Mouse (Mus musculus): Measurements from ENCODE around the gene Sox12. TPM values are rescaled to one million over a fixed set of nuclear protein-coding genes. Genes with fewer than 3 reads are reported as not detected.

Gene Sox12
- polyA plus RNA-seq, 1 experiment: 17.0 TPM

DNA sequence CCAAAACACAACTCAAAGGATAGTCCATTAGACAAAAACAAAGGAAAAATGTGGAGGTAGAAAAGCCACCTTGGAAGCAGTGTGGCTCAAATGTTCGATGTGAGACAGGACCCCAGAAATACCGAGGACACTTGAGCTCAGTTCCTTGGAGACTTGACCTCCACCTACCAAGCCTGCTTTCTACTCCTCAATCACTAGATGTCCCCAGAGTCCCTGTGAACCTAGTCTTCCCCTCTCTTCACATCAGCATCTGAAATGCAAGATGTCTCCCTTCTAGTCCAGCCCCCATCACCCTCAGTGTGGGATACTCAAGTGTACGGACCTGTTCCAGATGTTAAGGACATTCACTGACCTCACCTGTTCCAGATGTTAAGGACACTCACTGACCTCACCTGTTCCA lies 5.1 kb downstream of the Sox12 start:
- TF ChIP-seq CTCF (IDR thresholded peaks at IDR 0.05; ENCODE audit: extremely low read depth, insufficient read depth, low read length) (peak; percentile 90), POLR2A (IDR thresholded peaks at IDR 0.05; ENCODE audit: extremely low read depth, insufficient read depth, low read length) (no peak)
- no peak overlapping the region for H3K4me3 ChIP-seq (ENCODE audit: insufficient read depth, low read length)
- no peak overlapping the region for H3K27ac ChIP-seq (ENCODE audit: insufficient read depth, low read length)
- H3K4me1 ChIP-seq (ENCODE audit: control insufficient read depth, insufficient read depth, low read length): 0 out of 2 replicates have a peak, but pooled peaks cover 1% of the 10 kb centered on the region

DNA sequence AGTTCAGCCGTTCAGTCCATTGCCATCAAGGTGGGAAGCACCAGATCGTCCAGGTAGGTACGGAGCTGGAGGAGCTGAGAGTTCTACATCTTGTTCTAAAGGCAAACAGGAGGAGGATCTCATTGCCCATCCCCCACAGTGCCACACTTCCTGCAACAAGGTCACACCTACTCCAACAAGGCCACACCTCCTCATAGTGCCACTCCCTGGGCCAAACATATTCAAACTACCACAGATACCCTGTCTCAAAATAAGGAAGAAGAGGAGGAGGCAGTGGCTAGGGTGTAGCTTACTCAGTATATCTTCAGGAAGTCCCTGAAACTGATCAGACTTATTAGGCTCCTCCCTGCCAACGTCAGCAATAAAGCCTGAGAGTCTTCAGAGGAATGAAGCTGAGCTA lies 13.7 kb downstream of the Sox12 start:
- TF ChIP-seq CTCF (IDR thresholded peaks at IDR 0.05; ENCODE audit: extremely low read depth, insufficient read depth, low read length) (no peak), POLR2A (IDR thresholded peaks at IDR 0.05; ENCODE audit: extremely low read depth, insufficient read depth, low read length) (no peak)
- no peak overlapping the region for H3K27ac ChIP-seq (ENCODE audit: insufficient read depth, low read length)
- no peaks in the 10 kb centered on the region for H3K4me1 ChIP-seq (ENCODE audit: control insufficient read depth, insufficient read depth, low read length)
- H3K4me3 ChIP-seq (ENCODE audit: insufficient read depth, low read length): no peak overlapping the region

DNA sequence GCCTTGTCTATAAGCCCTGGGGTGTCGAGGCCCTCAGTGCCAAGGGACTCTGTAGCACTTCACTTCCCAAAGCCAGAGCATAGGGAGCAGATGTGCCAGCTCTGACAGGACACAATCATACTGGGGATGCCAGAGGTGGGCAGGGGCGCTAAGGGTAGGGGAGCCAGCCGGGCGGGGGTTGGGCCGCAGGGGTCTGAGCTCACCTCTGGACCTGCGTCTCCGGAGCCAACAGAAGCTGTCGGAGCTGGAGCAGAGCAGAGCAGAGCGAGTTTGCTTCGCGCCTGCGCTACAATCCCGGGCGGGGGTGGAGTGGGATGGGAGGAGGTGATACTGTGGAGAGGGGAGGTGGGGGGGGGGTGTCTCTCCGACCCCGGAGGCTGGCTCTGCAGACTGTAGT lies 21.5 kb downstream of the Sox12 start, which contains the start of gene Nrsn2:
Gene Nrsn2 (minus strand): TSS at position 294 of the 397 bp plus-strand sequence.
- no peaks in the 10 kb centered on the region for H3K4me1 ChIP-seq (ENCODE audit: control insufficient read depth, insufficient read depth, low read length)
- H3K27ac ChIP-seq (ENCODE audit: insufficient read depth, low read length): no peak within 1 kb of the TSS
- TF ChIP-seq POLR2A (IDR thresholded peaks at IDR 0.05; ENCODE audit: extremely low read depth, insufficient read depth, low read length) (peak; percentile 32; the same call in 1 of the 2 replicates), CTCF (IDR thresholded peaks at IDR 0.05; ENCODE audit: extremely low read depth, insufficient read depth, low read length) (no peak)
- H3K4me3 ChIP-seq (ENCODE audit: insufficient read depth, low read length): peak within 1 kb of the TSS; percentile 54

DNA sequence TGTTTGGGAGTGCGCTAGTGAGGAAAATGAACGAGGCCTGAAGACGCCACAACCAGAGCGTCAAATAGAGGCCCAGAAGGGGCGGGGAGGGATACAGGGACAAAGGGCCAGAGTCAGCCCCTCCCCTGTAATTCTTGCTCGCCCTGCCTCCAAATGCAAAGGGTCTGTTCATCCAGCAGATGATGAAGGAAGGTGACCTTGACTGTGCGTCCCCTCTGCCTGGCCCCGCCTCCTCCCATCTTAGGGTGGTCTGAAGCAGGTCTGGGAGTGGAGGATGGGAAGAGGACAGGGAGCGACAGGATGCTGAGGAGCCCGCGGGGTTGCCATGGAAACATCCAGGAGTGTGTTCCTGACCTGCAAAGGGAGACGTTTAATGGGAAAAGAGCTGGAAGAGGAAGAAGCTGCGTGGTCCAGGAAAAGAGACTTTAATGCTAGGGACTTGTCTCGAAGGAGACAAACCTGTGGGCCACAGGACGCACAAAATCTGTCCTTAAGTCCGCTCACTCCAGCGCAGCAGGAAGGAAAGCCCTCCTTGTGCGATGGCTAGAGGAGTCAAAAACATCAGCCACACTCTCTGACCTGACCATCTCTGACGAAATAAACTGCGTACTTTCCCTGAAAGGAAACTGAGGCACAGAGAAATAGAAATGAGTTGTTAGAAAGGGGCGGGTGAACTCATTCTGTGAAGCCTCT lies 22.1 kb downstream of the Sox12 start:
- peak overlapping the region; percentile 54 for H3K4me3 ChIP-seq (ENCODE audit: insufficient read depth, low read length)
- H3K27ac ChIP-seq (ENCODE audit: insufficient read depth, low read length): no peak overlapping the region
- H3K4me1 ChIP-seq (ENCODE audit: control insufficient read depth, insufficient read depth, low read length): no peaks in the 10 kb centered on the region
- no peak for TF ChIP-seq POLR2A (IDR thresholded peaks at IDR 0.05; ENCODE audit: extremely low read depth, insufficient read depth, low read length)
- no peak for TF ChIP-seq CTCF (IDR thresholded peaks at IDR 0.05; ENCODE audit: extremely low read depth, insufficient read depth, low read length)

DNA sequence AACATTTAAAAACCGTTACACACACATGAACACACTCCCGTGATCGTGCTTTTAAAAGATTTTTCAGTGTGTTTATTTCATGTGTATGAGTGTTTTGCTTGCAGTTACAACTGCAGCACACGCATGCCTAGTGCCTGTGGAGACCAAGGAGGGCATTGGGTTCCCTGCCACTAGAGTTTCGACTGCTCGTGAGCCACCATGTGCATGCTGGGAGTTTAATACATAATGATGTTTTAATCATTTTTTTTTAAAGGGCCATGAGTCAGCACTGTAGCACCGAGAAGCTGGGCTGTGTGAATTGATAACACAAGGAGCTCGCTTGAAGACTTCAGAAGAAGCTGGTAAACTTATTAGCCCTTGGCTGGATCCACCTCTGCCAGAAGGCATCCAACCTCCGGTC lies 24.3 kb downstream of the Sox12 start:
- no peaks in the 10 kb centered on the region for H3K4me1 ChIP-seq (ENCODE audit: control insufficient read depth, insufficient read depth, low read length)
- H3K27ac ChIP-seq (ENCODE audit: insufficient read depth, low read length): no peak overlapping the region
- H3K4me3 ChIP-seq (ENCODE audit: insufficient read depth, low read length): no peak overlapping the region
- no peak for TF ChIP-seq POLR2A (IDR thresholded peaks at IDR 0.05; ENCODE audit: extremely low read depth, insufficient read depth, low read length)
- no peak for TF ChIP-seq CTCF (IDR thresholded peaks at IDR 0.05; ENCODE audit: extremely low read depth, insufficient read depth, low read length)

DNA sequence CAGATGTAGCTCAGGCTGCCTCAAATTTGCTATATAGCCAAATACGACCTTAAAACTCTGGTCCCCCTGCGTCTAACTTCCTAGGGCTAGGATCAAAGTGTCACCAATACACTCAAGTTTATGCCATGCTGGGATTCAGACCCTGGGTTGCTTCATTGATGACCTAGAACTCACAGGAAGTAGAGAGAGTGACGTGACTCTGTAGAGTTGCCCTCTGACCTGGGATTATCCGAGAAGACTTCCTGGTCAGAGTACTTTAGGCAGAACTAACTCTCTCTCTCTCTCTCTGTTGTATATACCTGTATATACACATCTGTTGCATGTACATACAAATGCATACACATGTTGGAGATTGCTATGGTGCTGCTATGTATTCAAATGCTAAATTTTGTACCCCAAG lies 25.2 kb downstream of the Sox12 start:
- no peak overlapping the region for H3K27ac ChIP-seq (ENCODE audit: insufficient read depth, low read length)
- no peak for TF ChIP-seq POLR2A (IDR thresholded peaks at IDR 0.05; ENCODE audit: extremely low read depth, insufficient read depth, low read length)
- TF ChIP-seq CTCF (IDR thresholded peaks at IDR 0.05; ENCODE audit: extremely low read depth, insufficient read depth, low read length): no peak
- no peak overlapping the region for H3K4me3 ChIP-seq (ENCODE audit: insufficient read depth, low read length)
- no peaks in the 10 kb centered on the region for H3K4me1 ChIP-seq (ENCODE audit: control insufficient read depth, insufficient read depth, low read length)

DNA sequence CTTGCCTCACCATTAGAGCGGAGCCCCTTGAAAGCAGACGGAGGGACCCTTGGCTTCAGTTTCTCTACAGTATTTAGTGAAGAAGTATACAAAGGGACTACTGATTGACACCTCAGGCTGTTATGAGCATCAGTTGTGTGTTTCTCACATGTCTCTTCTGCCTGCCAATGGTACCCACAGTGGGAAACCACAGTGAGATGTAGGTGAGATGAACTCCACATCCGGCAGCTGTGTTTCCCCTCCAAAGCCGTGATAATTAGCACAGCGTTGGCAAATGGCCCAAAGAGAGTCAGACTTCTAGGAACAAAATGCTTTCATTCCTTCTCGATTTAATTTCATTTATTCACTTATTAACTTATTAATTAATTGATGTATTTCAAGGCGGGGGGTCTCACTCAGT lies 25.8 kb downstream of the Sox12 start:
- H3K27ac ChIP-seq (ENCODE audit: insufficient read depth, low read length): no peak overlapping the region
- no peaks in the 10 kb centered on the region for H3K4me1 ChIP-seq (ENCODE audit: control insufficient read depth, insufficient read depth, low read length)
- TF ChIP-seq POLR2A (IDR thresholded peaks at IDR 0.05; ENCODE audit: extremely low read depth, insufficient read depth, low read length) (no peak), CTCF (IDR thresholded peaks at IDR 0.05; ENCODE audit: extremely low read depth, insufficient read depth, low read length) (no peak)
- no peak overlapping the region for H3K4me3 ChIP-seq (ENCODE audit: insufficient read depth, low read length)

DNA sequence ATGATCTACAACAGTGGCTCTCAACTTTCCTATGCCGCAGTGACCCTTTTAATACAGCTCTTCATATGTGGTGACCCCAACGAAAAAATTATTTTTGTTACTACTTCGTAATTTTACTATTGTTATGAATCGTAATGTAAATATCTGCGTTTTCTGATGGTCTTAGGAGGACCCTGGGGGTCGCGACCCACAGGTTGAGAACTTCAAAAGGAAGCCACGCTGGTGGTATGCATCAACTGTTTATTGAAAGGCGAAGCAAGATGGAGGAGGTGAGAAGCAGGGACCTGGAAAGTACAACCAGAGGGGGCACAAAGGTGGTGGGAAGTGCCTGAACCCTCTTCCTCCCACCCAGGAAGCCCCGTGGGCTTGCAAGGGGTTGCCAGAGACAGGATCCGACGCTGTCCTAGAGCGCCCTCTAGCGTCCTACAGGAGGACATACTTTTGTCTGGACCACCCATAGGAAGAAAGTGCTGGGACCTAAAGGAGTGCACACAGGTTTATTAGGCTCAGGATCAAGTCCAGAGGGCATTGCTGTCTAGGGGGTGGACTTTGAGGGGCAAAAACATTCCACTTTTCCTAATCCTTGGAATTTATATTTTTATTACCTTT lies 29.2 kb downstream of the Sox12 start:
- no peak overlapping the region for H3K4me3 ChIP-seq (ENCODE audit: insufficient read depth, low read length)
- TF ChIP-seq POLR2A (IDR thresholded peaks at IDR 0.05; ENCODE audit: extremely low read depth, insufficient read depth, low read length) (no peak), CTCF (IDR thresholded peaks at IDR 0.05; ENCODE audit: extremely low read depth, insufficient read depth, low read length) (peak; percentile 85)
- H3K4me1 ChIP-seq (ENCODE audit: control insufficient read depth, insufficient read depth, low read length): no peaks in the 10 kb centered on the region
- H3K27ac ChIP-seq (ENCODE audit: insufficient read depth, low read length): no peak overlapping the region

DNA sequence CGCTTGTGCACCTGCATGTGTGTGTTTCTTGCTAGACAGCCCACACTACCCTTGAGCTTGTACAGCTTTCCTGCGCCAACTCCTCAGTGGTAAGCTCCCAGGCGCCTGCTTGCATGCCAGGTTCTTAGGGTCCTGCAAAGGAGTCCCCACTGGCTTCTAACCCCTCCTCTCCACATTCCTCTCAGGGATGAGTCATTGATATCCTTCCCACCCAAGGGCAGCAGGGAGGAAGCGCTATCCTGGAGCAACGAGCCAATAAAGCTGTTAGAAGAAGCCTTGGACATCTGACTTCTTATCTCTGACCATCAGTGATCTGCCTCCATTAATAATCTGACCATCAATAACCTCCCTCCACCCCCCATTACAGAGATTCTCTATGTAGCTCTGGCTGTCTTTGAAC lies 29.9 kb downstream of the Sox12 start:
- H3K27ac ChIP-seq (ENCODE audit: insufficient read depth, low read length): no peak overlapping the region
- H3K4me3 ChIP-seq (ENCODE audit: insufficient read depth, low read length): no peak overlapping the region
- H3K4me1 ChIP-seq (ENCODE audit: control insufficient read depth, insufficient read depth, low read length): no peaks in the 10 kb centered on the region
- TF ChIP-seq CTCF (IDR thresholded peaks at IDR 0.05; ENCODE audit: extremely low read depth, insufficient read depth, low read length) (no peak), POLR2A (IDR thresholded peaks at IDR 0.05; ENCODE audit: extremely low read depth, insufficient read depth, low read length) (no peak)

Measured in cortical plate, adult 2 months (tissue).